Mouse (Mus musculus): ENCODE results near the gene Chrna5.

DNA sequence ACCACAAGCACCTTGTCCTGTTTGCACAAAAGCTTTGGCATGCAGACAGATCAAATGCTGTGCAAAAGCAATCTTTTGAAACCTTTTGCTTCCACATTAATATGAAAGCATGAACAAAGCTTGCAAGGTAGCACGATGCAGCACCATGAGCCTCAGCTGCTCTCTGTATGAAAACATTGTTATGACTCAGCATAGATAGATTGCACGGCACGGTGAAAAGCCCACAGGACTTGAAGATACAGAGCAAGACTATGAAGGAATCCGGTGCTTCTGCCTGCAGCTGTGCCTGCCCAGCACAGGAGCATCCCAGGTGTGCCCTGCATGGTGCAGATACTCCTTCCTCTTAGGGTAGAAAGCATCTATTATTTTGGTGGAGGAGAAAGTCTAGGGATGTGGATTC, 22.9 kb downstream of the Chrna5 start:
- TF ChIP-seq CTCF (IDR thresholded peaks at IDR 0.05; ENCODE audit: extremely low read depth, insufficient read depth, low read length), result no peak
- no peak for TF ChIP-seq POLR2A (IDR thresholded peaks at IDR 0.05; ENCODE audit: extremely low read depth, insufficient read depth, low read length)

Data from cortical plate, adult 2 months (tissue).